Mouse (Mus musculus): ENCODE measurements at regions not wholly inside any gene's neighbourhood (a gene's known extent, or its start where the extent isn't known, plus 50 kb on each side); places are given as distances from the start of the nearest gene placed in this dataset.
A peak's percentile ranks its signal among the peaks of the same experiment; 100 is the strongest.

GRCm38 (mm10) chr10:12187669-12188342 is 681.4 kb downstream of the Utrn start:
- no peaks in the 10 kb centered on the region for H3K27me3 ChIP-seq
- peak; percentile 73 for ATAC-seq (ENCODE audit: low FRiP score)
- H3K4me2 ChIP-seq (replicated peaks), result peak overlapping the region; percentile 19; the same call in 1 of the 2 replicates
- WGBS, result 66% methylated on average over 8 of the region's 8 CpGs
- peaks cover 5% of the 10 kb centered on the region; the same call in 1 of the 2 replicates for H3K4me1 ChIP-seq
- H3K9me3 ChIP-seq (replicated peaks), result no peaks in the 10 kb centered on the region
- no peak overlapping the region for H3K9ac ChIP-seq
- H3K36me3 ChIP-seq, result no peaks in the 10 kb centered on the region
- no peak overlapping the region for H3K4me3 ChIP-seq
- no peak overlapping the region for H3K27ac ChIP-seq

DNA sequence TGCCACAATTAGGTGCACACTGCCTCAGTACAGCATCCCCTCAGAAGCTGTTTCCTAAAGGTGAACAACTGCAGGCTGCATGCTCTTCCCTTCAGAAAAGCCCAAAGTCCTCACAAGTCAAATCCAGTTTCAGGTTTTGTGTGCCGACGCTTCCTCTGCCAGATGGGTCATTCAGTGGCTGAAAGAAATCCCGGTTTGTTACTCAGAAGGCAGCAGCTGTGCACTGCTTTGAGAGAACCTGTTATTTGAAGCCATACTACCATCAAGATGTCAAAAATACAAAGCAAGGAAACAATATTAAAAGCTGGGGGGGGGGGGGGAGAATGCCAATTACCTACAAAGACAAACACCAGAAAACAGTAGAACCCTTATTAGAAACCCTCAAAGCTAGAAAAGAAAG is 678.7 kb downstream of the Utrn start:
- Histone ChIP-seq H3K27me3 (no peaks in the 10 kb centered on the region), H3K9ac (no peak overlapping the region), H3K27ac (no peak overlapping the region), H3K4me2 (replicated peaks) (no peak overlapping the region), H3K9me3 (replicated peaks) (no peaks in the 10 kb centered on the region), H3K4me1 (peaks cover 5% of the 10 kb centered on the region; the same call in 1 of the 2 replicates), H3K36me3 (no peaks in the 10 kb centered on the region), H3K4me3 (no peak overlapping the region)
- ATAC-seq (ENCODE audit: low FRiP score), result no peak
- WGBS, result 40% methylated on average over 3 of the region's 3 CpGs

DNA sequence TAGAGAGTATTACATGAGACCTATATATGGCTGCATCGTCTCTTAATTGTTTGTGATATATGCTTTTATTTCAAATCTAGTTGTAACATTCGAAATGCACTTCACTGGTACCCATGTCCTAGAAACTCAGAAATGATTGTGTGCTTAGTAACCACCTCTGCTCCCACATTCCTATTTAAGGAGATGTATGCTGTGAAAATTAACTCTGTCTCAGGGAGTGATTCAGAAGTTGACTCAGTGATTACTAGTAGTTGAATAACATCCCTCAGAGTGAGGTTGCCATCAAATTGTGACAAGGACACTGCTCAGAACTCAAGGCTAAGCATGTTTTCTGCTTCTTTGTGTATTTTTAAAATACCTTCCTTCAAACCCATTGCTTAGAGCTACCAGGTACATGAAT is 661.9 kb downstream of the Utrn start:
- no peaks in the 10 kb centered on the region for H3K9me3 ChIP-seq (replicated peaks)
- ATAC-seq (ENCODE audit: low FRiP score), result no peak
- H3K4me2 ChIP-seq (replicated peaks), result no peak overlapping the region
- H3K4me3 ChIP-seq, result no peak overlapping the region
- 77% methylated on average over 2 of the region's 2 CpGs for WGBS
- no peaks in the 10 kb centered on the region for H3K36me3 ChIP-seq
- H3K27me3 ChIP-seq, result no peaks in the 10 kb centered on the region
- H3K4me1 ChIP-seq, result no peaks in the 10 kb centered on the region
- no peak overlapping the region for H3K9ac ChIP-seq
- no peak overlapping the region for H3K27ac ChIP-seq

DNA sequence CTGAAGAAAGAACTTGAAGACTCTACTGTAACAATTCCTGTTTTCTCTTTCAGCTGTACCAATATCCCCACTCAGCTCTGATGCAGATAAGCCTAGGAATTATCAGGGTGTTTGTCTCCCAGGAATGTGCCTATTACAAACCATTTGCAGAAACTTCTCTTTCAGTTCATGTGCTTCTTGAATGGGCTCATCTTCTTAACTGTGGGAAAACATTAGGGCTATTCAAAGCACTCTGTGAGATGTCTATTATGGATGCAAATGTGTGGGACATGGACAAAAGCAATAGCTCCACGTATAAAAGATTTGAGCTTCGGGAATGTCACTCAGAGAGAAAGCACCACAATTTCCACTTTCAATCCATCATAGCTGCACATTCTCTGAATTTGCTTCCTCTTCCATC is 659.0 kb downstream of the Utrn start:
- H3K36me3 ChIP-seq, result no peaks in the 10 kb centered on the region
- no peak overlapping the region for H3K27ac ChIP-seq
- no peak for ATAC-seq (ENCODE audit: low FRiP score)
- no peaks in the 10 kb centered on the region for H3K9me3 ChIP-seq (replicated peaks)
- H3K4me3 ChIP-seq, result no peak overlapping the region
- H3K9ac ChIP-seq, result no peak overlapping the region
- H3K4me1 ChIP-seq, result no peaks in the 10 kb centered on the region
- no peaks in the 10 kb centered on the region for H3K27me3 ChIP-seq
- no peak overlapping the region for H3K4me2 ChIP-seq (replicated peaks)
- 47% methylated on average over 2 of the region's 2 CpGs for WGBS

- H3K9ac ChIP-seq, result no peak overlapping the region
- H3K9me3 ChIP-seq (replicated peaks), result no peaks in the 10 kb centered on the region
- no peaks in the 10 kb centered on the region for H3K27me3 ChIP-seq
- no peak overlapping the region for H3K4me2 ChIP-seq (replicated peaks)
- no peak for ATAC-seq (ENCODE audit: low FRiP score)
- H3K36me3 ChIP-seq, result no peaks in the 10 kb centered on the region
- H3K4me1 ChIP-seq, result no peaks in the 10 kb centered on the region
- H3K4me3 ChIP-seq, result no peak overlapping the region
- H3K27ac ChIP-seq, result no peak overlapping the region
Observed at GRCm38 (mm10) chr10:12218879-12219278, 650.3 kb downstream of the Utrn start.

DNA sequence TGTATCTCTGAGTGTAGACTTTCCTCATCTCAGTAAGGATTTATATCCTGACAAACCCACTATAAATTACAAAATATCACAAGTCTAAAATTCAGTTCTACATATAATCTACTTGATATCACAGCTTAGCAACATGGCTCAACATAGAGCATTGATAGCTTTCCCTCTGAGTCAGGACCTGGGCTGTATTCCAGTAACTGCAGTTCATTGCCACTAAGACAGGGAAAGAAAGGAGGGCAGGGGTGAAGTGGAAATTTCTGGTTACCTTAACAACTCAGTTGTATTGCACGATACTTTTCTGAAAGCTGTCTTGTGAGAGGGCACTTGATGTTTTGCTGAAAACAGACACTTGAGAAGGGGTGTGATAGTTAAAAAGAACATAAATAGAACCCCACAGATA is 635.0 kb downstream of the Utrn start:
- no peak for ATAC-seq (ENCODE audit: low FRiP score)
- H3K27ac ChIP-seq, result no peak overlapping the region
- no peak overlapping the region for H3K4me3 ChIP-seq
- H3K4me2 ChIP-seq (replicated peaks), result no peak overlapping the region
- no peaks in the 10 kb centered on the region for H3K9me3 ChIP-seq (replicated peaks)
- H3K36me3 ChIP-seq, result no peaks in the 10 kb centered on the region
- no peak overlapping the region for H3K9ac ChIP-seq
- H3K4me1 ChIP-seq, result no peaks in the 10 kb centered on the region
- H3K27me3 ChIP-seq, result no peaks in the 10 kb centered on the region
- WGBS, result 87% methylated on average over 1 of the region's 1 CpGs

- no peaks in the 10 kb centered on the region for H3K36me3 ChIP-seq
- H3K9ac ChIP-seq, result no peak overlapping the region
- 84% methylated on average over 3 of the region's 3 CpGs for WGBS
- no peak overlapping the region for H3K4me3 ChIP-seq
- 0 out of 2 replicates have a peak, but pooled peaks have one; percentile 48 for ATAC-seq (ENCODE audit: low FRiP score)
- no peak overlapping the region for H3K4me2 ChIP-seq (replicated peaks)
- no peak overlapping the region for H3K27ac ChIP-seq
- H3K27me3 ChIP-seq, result no peaks in the 10 kb centered on the region
- H3K4me1 ChIP-seq, result 0 out of 2 replicates have a peak, but pooled peaks cover 2% of the 10 kb centered on the region
- no peaks in the 10 kb centered on the region for H3K9me3 ChIP-seq (replicated peaks)
Observed at GRCm38 (mm10) chr10:12248853-12249252, 620.3 kb downstream of the Utrn start.

- Histone ChIP-seq H3K27me3 (no peaks in the 10 kb centered on the region), H3K4me3 (no peak overlapping the region), H3K9me3 (replicated peaks) (no peaks in the 10 kb centered on the region), H3K27ac (no peak overlapping the region), H3K4me1 (0 out of 2 replicates have a peak, but pooled peaks cover 2% of the 10 kb centered on the region), H3K4me2 (replicated peaks) (no peak overlapping the region), H3K9ac (no peak overlapping the region), H3K36me3 (no peaks in the 10 kb centered on the region)
- WGBS, result 91% methylated on average over 3 of the region's 3 CpGs
- no peak for ATAC-seq (ENCODE audit: low FRiP score)
Observed at GRCm38 (mm10) chr10:12253274-12253673, 615.9 kb downstream of the Utrn start.

GRCm38 (mm10) chr10:12285679-12286078 is 583.5 kb downstream of the Utrn start:
- H3K27me3 ChIP-seq, result no peaks in the 10 kb centered on the region
- H3K4me1 ChIP-seq, result no peaks in the 10 kb centered on the region
- ATAC-seq (ENCODE audit: low FRiP score), result no peak
- H3K4me3 ChIP-seq, result no peak overlapping the region
- no peak overlapping the region for H3K27ac ChIP-seq
- no peaks in the 10 kb centered on the region for H3K9me3 ChIP-seq (replicated peaks)
- H3K36me3 ChIP-seq, result no peaks in the 10 kb centered on the region
- H3K9ac ChIP-seq, result no peak overlapping the region
- no peak overlapping the region for H3K4me2 ChIP-seq (replicated peaks)
- WGBS, result 92% methylated on average over 3 of the region's 3 CpGs

- H3K9me3 ChIP-seq (replicated peaks), result no peaks in the 10 kb centered on the region
- no peaks in the 10 kb centered on the region for H3K27me3 ChIP-seq
- H3K9ac ChIP-seq, result no peak overlapping the region
- 84% methylated on average over 2 of the region's 2 CpGs for WGBS
- H3K4me1 ChIP-seq, result no peaks in the 10 kb centered on the region
- no peak overlapping the region for H3K4me3 ChIP-seq
- H3K4me2 ChIP-seq (replicated peaks), result no peak overlapping the region
- no peak overlapping the region for H3K27ac ChIP-seq
- no peaks in the 10 kb centered on the region for H3K36me3 ChIP-seq
- ATAC-seq (ENCODE audit: low FRiP score), result no peak
Observed at GRCm38 (mm10) chr10:12298887-12299286, 570.3 kb downstream of the Utrn start.

- no peak overlapping the region for H3K4me2 ChIP-seq (replicated peaks)
- no peaks in the 10 kb centered on the region for H3K36me3 ChIP-seq
- H3K9me3 ChIP-seq (replicated peaks), result no peaks in the 10 kb centered on the region
- H3K4me1 ChIP-seq, result no peaks in the 10 kb centered on the region
- no peak overlapping the region for H3K4me3 ChIP-seq
- H3K27me3 ChIP-seq, result no peaks in the 10 kb centered on the region
- H3K9ac ChIP-seq, result no peak overlapping the region
- WGBS, result 88% methylated on average over 4 of the region's 4 CpGs
- no peak for ATAC-seq (ENCODE audit: low FRiP score)
- H3K27ac ChIP-seq, result no peak overlapping the region
Observed at GRCm38 (mm10) chr10:12302396-12302795, 566.8 kb downstream of the Utrn start.

- no peak for ATAC-seq (ENCODE audit: low FRiP score)
- Histone ChIP-seq H3K4me3 (no peak overlapping the region), H3K27me3 (no peaks in the 10 kb centered on the region), H3K4me2 (replicated peaks) (no peak overlapping the region), H3K9ac (no peak overlapping the region), H3K4me1 (no peaks in the 10 kb centered on the region), H3K36me3 (no peaks in the 10 kb centered on the region), H3K27ac (no peak overlapping the region), H3K9me3 (replicated peaks) (no peaks in the 10 kb centered on the region; the same call in 1 of the 2 replicates)
- 86% methylated on average over 2 of the region's 2 CpGs for WGBS
Observed at GRCm38 (mm10) chr10:12320311-12320710, 548.9 kb downstream of the Utrn start.
